Mouse (Mus musculus) ES-E14 (cell line): ENCODE data around the gene Cbarp. TPM values are rescaled to one million over a fixed set of nuclear protein-coding genes. Genes with fewer than 3 reads are reported as not detected.
A peak's percentile ranks its signal among the peaks of the same experiment; 100 is the strongest.

Source experiments
- DNase-seq: peaks from one replicate; pipeline ENCODE4 v3.0.0-alpha.2; 2013; ENCODE audit warnings: low read depth, low spot score
- H3K27ac ChIP-seq: 2 replicates; pipeline ENCODE4 v1.5.1; 2012; ENCODE audit warnings: low read depth, mild to moderate bottlenecking, low read length, moderate library complexity, mixed read lengths; ENCODE audit not compliant: poor library complexity, insufficient read depth, severe bottlenecking
- H3K36me3 ChIP-seq: 2 replicates; pipeline ENCODE4 v1.6.1; 2012; ENCODE audit warnings: mild to moderate bottlenecking, low read length, moderate library complexity, mixed read lengths; ENCODE audit not compliant: control insufficient read depth, poor library complexity, insufficient read depth, severe bottlenecking
- H3K4me1 ChIP-seq, 2 experiments: fragments of 150-350 bp in 1 of 2; sonication (generic) in 1 of 2; 2 replicates each; pipeline ENCODE4 v1.6.1; 2012; ENCODE audit warnings: low read length in 2 of 2, mild to moderate bottlenecking in 1 of 2, mixed read lengths in 1 of 2; ENCODE audit not compliant: control insufficient read depth in 2 of 2, insufficient read depth in 2 of 2, poor library complexity in 1 of 2
- H3K4me3 ChIP-seq, 2 experiments: fragments of 150-350 bp in 1 of 2; sonication (generic) in 1 of 2; 2 replicates each; pipeline ENCODE4 v1.5.1; 2012; ENCODE audit warnings: low read length in 2 of 2, low read depth in 1 of 2, mild to moderate bottlenecking in 1 of 2, mixed read lengths in 1 of 2; ENCODE audit not compliant: insufficient read depth in 1 of 2, poor library complexity in 1 of 2, severe bottlenecking in 1 of 2
- H3K9ac ChIP-seq: 2 replicates; pipeline ENCODE4 v1.6.1; 2012; ENCODE audit warnings: low read depth, mild to moderate bottlenecking, low read length, mixed read lengths; ENCODE audit not compliant: poor library complexity, insufficient read depth, severe bottlenecking
- H3K9me3 ChIP-seq: fragments of 150-350 bp; sonication (generic); 2 replicates; pipeline ENCODE4 v1.6.1; 2012; ENCODE audit warnings: low read depth, mild to moderate bottlenecking, low read length; ENCODE audit not compliant: control insufficient read depth, insufficient read depth
- CHD2 ChIP-seq: IDR thresholded peaks from 2 replicates; pipeline ENCODE4 v1.6.1; 2014; ENCODE audit warnings: mild to moderate bottlenecking, low read depth, low read length, inconsistent platforms
- HCFC1 ChIP-seq: IDR thresholded peaks from 2 replicates; pipeline ENCODE4 v1.6.1; 2012; ENCODE audit warnings: low read length, inconsistent platforms, borderline replicate concordance; ENCODE audit not compliant: insufficient read depth
- MAFK ChIP-seq: IDR thresholded peaks from 2 replicates; pipeline ENCODE4 v1.6.1; 2014; ENCODE audit warnings: mild to moderate bottlenecking, low read depth, low read length, inconsistent platforms; ENCODE audit not compliant: insufficient read depth
- ZC3H11A ChIP-seq: IDR thresholded peaks from 2 replicates; pipeline ENCODE4 v1.6.1; 2012; ENCODE audit warnings: low read depth, mild to moderate bottlenecking, inconsistent platforms, low read length, borderline replicate concordance
- ZNF384 ChIP-seq: IDR thresholded peaks from 2 replicates; pipeline ENCODE4 v1.6.1; 2012; ENCODE audit warnings: low read depth, low read length, inconsistent platforms
- in situ Hi-C, 2 experiments: fragments of 600-800 bp; cut with MboI; formaldehyde crosslinking; loops; one replicate each; pipeline ENCODE4 v1.15.1; 2025; ENCODE audit warnings: low sequenced_read_pairs in 2 of 2, inconsistent platforms in 1 of 2; ENCODE audit not compliant: unreplicated experiment in 2 of 2
- total RNA-seq: library from RNA; depleted of rRNA; stranded (reverse); fragments of 300-350 nt; gene quantifications from 2 replicates; pipeline ENCODE4 v1.2.3, GENCODE M21; 2012

The Cbarp gene
- total RNA-seq, 1 experiment: 20.9 TPM

DNA sequence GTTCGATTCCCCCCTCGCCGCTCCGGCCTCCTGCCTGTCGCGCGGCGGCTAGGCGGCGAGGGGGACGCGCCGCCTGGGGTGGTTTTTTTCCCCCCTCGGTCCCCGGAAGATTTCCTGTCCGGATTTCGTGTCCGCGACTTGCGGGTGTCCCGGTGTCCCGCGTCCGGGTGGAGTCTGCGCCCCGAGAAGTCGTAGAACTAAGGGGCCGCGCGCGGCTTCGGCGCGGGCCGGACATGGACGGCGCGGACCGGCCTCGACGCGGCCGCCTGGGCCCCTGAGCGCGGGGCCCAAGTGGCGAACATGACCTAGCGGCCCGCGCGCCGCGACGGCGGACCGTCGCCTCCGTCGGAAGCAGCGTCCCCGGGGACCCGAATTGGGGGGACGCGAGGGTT lies 24.7 kb downstream of the Cbarp start:
- H3K36me3 ChIP-seq: peaks cover 30% of the 10 kb centered on the region
- H3K9me3 ChIP-seq: no peaks in the 10 kb centered on the region
- H3K27ac ChIP-seq: peak overlapping the region; percentile 61
- peaks cover 2 to 10% of the 10 kb centered on the region in 2 experiments; a peak in 1 of 4 replicates for H3K4me1 ChIP-seq
- peak overlapping the region; percentile 93 to 97 for H3K4me3 ChIP-seq
- no peak for DNase-seq
- peak overlapping the region; percentile 95 for H3K9ac ChIP-seq
- in situ Hi-C loops: loop anchor here in 1 of 2 experiments (25.0 kb wide), 1 partner anchor 129 kb away; the partner anchor contains the start of genes Abca7, Cnn2 and Tmem259
- no peak for TF ChIP-seq CHD2
- TF ChIP-seq HCFC1: no peak
- TF ChIP-seq ZC3H11A: no peak
- TF ChIP-seq MAFK: no peak
- TF ChIP-seq ZNF384: no peak

DNA sequence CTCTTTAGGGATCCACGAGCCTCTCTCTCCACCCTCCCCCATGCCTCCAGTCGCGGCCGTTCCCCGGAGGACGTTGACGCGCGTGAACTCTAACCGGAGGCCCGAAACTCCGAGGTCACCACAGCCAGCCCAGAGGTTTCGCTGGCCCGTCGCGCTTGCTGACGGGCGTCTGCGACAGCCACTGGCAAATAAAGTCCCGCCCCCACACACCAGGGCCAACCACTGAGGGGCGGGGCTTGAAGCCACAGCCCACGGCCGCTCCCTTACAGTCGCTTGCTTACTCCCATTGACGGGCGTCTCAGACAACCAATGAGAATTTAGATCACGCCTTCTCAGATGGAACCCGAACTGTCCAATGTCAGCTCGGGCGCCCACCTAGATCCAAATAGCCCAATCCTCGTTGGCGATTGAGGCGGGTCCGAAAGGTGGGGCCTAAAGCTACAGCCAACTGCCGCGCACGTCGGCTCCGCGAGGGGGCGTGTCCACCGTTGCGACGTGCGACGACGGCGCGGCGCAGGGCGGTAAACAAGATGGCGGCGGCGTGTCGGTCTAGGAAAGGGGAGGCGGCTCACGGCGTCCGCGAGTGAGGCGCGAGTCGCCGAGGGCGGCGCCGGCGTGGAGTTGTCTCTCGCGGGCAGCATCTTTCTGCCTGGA lies 25.2 kb downstream of the Cbarp start, which contains the start of gene Stk11:
TSS of gene Stk11 (plus strand) at position 514 of the 654 bp plus-strand sequence.
- no peaks in the 10 kb centered on the region for H3K9me3 ChIP-seq
- peak within 1 kb of the TSS; percentile 95 for H3K9ac ChIP-seq
- in situ Hi-C loops: loop anchor here in 1 of 2 experiments (25.0 kb wide), 1 partner anchor 128 kb away; the partner anchor contains the start of genes Abca7, Cnn2 and Tmem259
- TF ChIP-seq HCFC1: 0 out of 2 replicates have a peak, but pooled peaks have one; percentile 11
- no peak for TF ChIP-seq MAFK
- peak; percentile 85 for TF ChIP-seq CHD2
- TF ChIP-seq ZC3H11A: no peak
- TF ChIP-seq ZNF384: no peak
- H3K4me1 ChIP-seq: peaks cover 2 to 10% of the 10 kb centered on the region in 2 experiments; a peak in 1 of 4 replicates
- H3K27ac ChIP-seq: peak within 1 kb of the TSS; percentile 61
- H3K36me3 ChIP-seq: peaks cover 25% of the 10 kb centered on the region
- peak within 1 kb of the TSS; percentile 93 to 97 for H3K4me3 ChIP-seq
- DNase-seq: peak; percentile 100

DNA sequence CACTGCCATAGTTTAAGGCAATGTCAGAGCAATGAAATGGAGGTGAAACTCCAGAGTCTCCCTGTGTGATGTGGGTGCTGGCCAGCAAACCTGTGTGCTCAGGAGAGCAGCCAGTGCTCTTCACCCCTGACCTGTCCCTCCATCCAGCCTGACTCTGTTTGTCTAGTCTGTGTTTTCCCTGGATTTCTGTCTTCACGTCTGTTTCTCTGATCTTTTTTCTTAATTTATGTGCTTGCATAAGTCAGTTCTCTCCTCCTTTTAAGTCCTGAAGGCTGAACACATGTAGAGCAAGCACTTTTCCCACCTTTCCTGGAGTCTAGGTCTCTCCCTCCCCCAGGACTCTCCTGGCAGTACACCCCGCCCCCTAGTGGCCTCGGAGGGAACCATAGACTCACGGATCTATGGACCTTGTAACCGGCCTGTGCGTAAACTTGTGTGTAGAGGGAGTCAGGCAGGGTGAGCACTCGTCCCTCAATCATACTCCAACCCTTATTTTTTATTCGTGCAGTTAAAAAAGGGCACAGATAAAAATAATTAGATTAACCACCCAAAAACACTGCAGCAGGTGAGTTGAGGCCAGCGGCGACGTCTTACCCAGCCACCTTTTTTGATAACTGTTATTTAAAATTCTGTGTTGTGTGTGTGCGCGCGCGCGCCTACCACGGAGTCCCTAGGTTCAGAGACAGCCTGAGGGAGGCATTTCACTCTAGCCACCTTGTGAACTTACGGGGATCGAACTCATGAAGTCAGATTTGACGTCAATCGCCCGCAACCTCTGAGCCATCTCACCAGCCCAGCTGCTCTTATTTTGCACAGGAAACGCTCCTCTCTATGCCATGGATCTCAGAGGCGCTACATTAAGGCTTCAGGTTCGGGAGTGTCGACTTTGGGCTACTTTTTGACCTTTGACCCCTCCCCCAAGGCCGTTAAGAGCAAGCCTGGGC lies 26.0 kb downstream of the Cbarp start:
- Histone ChIP-seq H3K4me1 (peaks cover 2 to 12% of the 10 kb centered on the region in 2 experiments; a peak in 1 of 4 replicates), H3K9ac (peak overlapping the region; percentile 86), H3K36me3 (peaks cover 18% of the 10 kb centered on the region), H3K9me3 (no peaks in the 10 kb centered on the region), H3K27ac (peak overlapping the region; percentile 5; the same call in 1 of the 2 replicates), H3K4me3 (peak overlapping the region; percentile 82 to 90)
- peak; percentile 93 for DNase-seq
- in situ Hi-C loops: loop anchor here in 1 of 2 experiments (25.0 kb wide), 1 partner anchor 127 kb away; the partner anchor contains the start of genes Abca7, Cnn2 and Tmem259
- TF ChIP-seq MAFK (no peak), HCFC1 (peak; percentile 61; the same call in 1 of the 2 replicates)

DNA sequence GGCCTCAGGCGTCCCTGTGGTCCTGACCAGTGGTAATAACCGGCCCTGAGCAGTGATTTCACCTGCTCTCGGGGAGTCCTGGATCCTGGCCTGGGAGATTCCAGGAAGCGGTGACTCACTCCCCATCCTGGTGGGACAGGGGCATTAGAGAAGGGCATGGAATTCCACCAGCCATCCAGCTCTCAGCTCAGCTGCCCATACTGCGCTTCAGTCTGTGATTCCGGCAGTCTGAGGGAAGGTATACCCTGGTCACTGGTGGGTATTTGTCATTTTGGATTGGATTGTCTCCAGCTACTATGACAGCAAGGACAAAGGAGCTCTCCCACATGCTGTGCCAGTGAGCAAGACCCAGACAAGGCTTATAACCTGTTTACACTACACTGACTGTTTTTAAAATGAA lies 33.0 kb downstream of the Cbarp start:
- H3K4me3 ChIP-seq: no peak overlapping the region
- TF ChIP-seq ZNF384: no peak
- TF ChIP-seq MAFK: no peak
- no peak for TF ChIP-seq CHD2
- no peak for TF ChIP-seq ZC3H11A
- H3K9me3 ChIP-seq: no peaks in the 10 kb centered on the region
- H3K36me3 ChIP-seq: no peaks in the 10 kb centered on the region
- no peak overlapping the region for H3K27ac ChIP-seq
- DNase-seq: no peak
- H3K9ac ChIP-seq: no peak overlapping the region
- in situ Hi-C loops: loop anchor here in 1 of 2 experiments (25.0 kb wide), 1 partner anchor 120 kb away; the partner anchor contains the start of genes Abca7, Cnn2 and Tmem259
- H3K4me1 ChIP-seq: peaks cover 0 to 12% of the 10 kb centered on the region in 2 experiments; a peak in 2 of 4 replicates
